Mouse (Mus musculus) stomach, postnatal 0 days (tissue): ENCODE measurements around the gene Tex22.

Experiments used
- CTCF ChIP-seq: IDR thresholded peaks from 2 replicates; pipeline ENCODE4 v1.5.1; 2016; ENCODE audit warnings: antibody characterized with exemption, low read depth, mild to moderate bottlenecking, moderate library complexity
- EP300 ChIP-seq: optimal IDR thresholded peaks from 2 replicates; pipeline ENCODE3; 2016; ENCODE audit warnings: antibody characterized with exemption

DNA sequence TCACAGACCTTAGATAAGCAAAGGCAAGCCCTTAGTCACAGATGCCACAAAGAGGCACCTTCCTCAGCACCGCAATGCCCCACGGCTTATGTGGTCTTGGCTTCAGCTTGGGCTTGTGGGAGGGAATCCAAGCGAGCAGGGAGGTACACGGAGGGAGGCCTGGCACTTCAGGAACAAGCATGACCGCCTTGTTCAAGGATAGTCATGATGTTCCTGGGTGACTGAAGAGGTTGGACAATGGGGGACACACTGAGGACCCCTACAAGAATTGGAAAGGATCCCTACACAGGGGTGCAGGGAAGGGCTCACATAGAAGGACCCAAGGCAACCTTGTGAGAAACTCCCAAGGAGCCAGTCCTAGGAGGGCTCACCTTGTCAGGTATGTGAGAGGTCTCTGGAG, 22.7 kb downstream of the Tex22 start:
- TF ChIP-seq CTCF (no peak), EP300 (no peak)
